Mouse (Mus musculus): ENCODE results near the gene Dusp6. TPM values are rescaled to one million over a fixed set of nuclear protein-coding genes. Genes with fewer than 3 reads are reported as not detected.

The Dusp6 gene
- total RNA-seq (2023): 10 to 100 TPM; 47.8 to 50.2 TPM

DNA sequence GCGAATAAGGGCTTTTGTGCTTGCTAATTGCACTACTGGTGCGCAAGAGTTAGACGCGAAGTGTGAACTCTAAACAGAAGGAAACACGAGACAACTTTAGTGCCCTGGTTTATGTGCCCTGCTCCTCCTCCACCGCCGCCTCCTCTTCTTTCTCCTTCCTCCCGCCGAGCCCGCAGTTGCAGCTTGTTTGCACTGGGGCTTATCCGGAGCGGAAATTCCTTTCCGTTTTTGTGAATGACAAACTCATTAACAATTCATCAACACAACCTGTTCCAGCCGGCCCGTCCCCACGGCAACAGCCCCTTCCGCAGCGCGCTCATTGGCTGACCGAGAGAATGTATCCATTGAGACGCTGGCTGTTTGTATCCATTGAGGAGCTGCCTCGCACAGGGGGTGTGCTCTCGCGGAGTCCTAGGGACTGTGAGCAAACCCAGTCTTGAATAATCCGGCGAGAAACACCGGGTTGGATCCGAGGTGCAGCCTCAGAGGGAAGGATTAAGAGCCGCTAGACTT is at the start of gene Dusp6:
Gene Dusp6, plus strand, starts transcription at position 365 of the 513 bp plus-strand sequence.

Other genes starting within 250 kb of the Dusp6 start
- gene Poc1b, start 156.2 kb upstream of the Dusp6 start, total RNA-seq (2023): 10 to 100 TPM; 22.9 to 27.4 TPM
- 10 to 100 TPM; 17.8 to 18.3 TPM for gene Galnt4, start 155.1 kb upstream of the Dusp6 start, total RNA-seq (2023)
- gene Phxr2, start 136.9 kb upstream of the Dusp6 start, total RNA-seq (2023): under 1 TPM in 1 of 2 experiments, not detected in 1; 0.64 TPM

All from T-cell, adult 66 days (primary cell).